Comparison of ENCODE assay signal across 8 mouse cellular contexts in genomic region chr2:59828777-59829508, GRCm38 (mm10). TPM values are rescaled to one million over a fixed set of nuclear protein-coding genes. Genes with fewer than 3 reads are reported as not detected.
DNase-seq lines count a peak whose midpoint lies in the region; ATAC-seq and TF ChIP-seq lines count a peak whose summit lies in the region.
"Had no signal": no experiment of that assay in that cellular context is flagged by ENCODE, and none has a peak within 500 bp of the region (broad histone marks: within the 10 kb centered on the region; RNA-seq: fewer than 3 reads in every experiment).

No protein-coding gene starts in this region.

- no peak overlapping the region for H3K27ac ChIP-seq in forebrain, embryonic 16.5 days (ENCODE audit: low read length)
- H3K27ac ChIP-seq in hindbrain, embryonic 11.5 days (ENCODE audit: low read depth, low read length), result no peak overlapping the region
- H3K27ac ChIP-seq in limb, embryonic 11.5 days (replicated peaks; ENCODE audit: low read depth, low read length), result 0 out of 2 replicates have a peak overlapping the region, but pooled peaks have one; percentile 11

- H3K9me3 ChIP-seq in forebrain, embryonic 16.5 days (ENCODE audit: control insufficient read depth, low read length), result no peaks in the 10 kb centered on the region
- no peaks in the 10 kb centered on the region for H3K9me3 ChIP-seq in hindbrain, embryonic 11.5 days (ENCODE audit: control insufficient read depth, low read length)
- H3K9me3 ChIP-seq in limb, embryonic 11.5 days (ENCODE audit: control insufficient read depth, low read length), result no peaks in the 10 kb centered on the region

- DNase-seq in Muller cell, postnatal 12 days (ENCODE audit: inconsistent ontology term), result peak; percentile 100
- DNase-seq in adrenal gland, postnatal 10 days, result peak; percentile 56
- DNase-seq in hindbrain, embryonic 11.5 days (ENCODE audit: low spot score), result peak; percentile 51
- DNase-seq in limb, embryonic 11.5 days (ENCODE audit: low spot score), result peak; percentile 69
- DNase-seq in ovary, postnatal 14 days (ENCODE audit: low spot score), result no peak

- H3K9ac ChIP-seq in forebrain, embryonic 16.5 days (replicated peaks; ENCODE audit: low read depth, low read length), result no peak overlapping the region
- H3K9ac ChIP-seq in hindbrain, embryonic 11.5 days (ENCODE audit: low read depth, low read length), result no peak overlapping the region
- no peak overlapping the region for H3K9ac ChIP-seq in limb, embryonic 11.5 days (ENCODE audit: low read length)

- H3K79me2 ChIP-seq in myocyte (ENCODE audit: control insufficient read depth, insufficient read depth), result no peaks in the 10 kb centered on the region

- ATAC-seq in forebrain, embryonic 16.5 days, result peak; percentile 39; the same call in 1 of the 2 replicates
- peak; percentile 50 for ATAC-seq in hindbrain, embryonic 11.5 days (ENCODE audit: low FRiP score)
- peak; percentile 65 for ATAC-seq in limb, embryonic 11.5 days (ENCODE audit: insufficient number of reproducible peaks, low FRiP score, low TSS enrichment, low read depth)

- 11% methylated on average over 14 of the region's 14 CpGs for WGBS in forebrain, embryonic 16.5 days
- 31% methylated on average over 14 of the region's 14 CpGs for WGBS in hindbrain, embryonic 11.5 days
- WGBS in limb, embryonic 11.5 days, result 19% methylated on average over 14 of the region's 14 CpGs

- H3K4me2 ChIP-seq in forebrain, embryonic 16.5 days (ENCODE audit: low read length), result no peak overlapping the region
- H3K4me2 ChIP-seq in hindbrain, embryonic 11.5 days (replicated peaks; ENCODE audit: low read depth, low read length), result no peak overlapping the region
- H3K4me2 ChIP-seq in limb, embryonic 11.5 days (ENCODE audit: low read depth, severe bottlenecking), result no peak overlapping the region
- H3K4me2 ChIP-seq in myocyte (ENCODE audit: low read depth), result peak overlapping the region; percentile 53

- no peak for TF ChIP-seq POLR2A in myocyte (IDR thresholded peaks at IDR 0.05; ENCODE audit: insufficient read length, low read depth)

- no peaks in the 10 kb centered on the region for H3K27me3 ChIP-seq in forebrain, embryonic 16.5 days (replicated peaks; ENCODE audit: control insufficient read depth, insufficient read depth, low read length)
- H3K27me3 ChIP-seq in hindbrain, embryonic 11.5 days (ENCODE audit: control insufficient read depth, insufficient read depth, low read length), result no peaks in the 10 kb centered on the region
- no peaks in the 10 kb centered on the region for H3K27me3 ChIP-seq in limb, embryonic 11.5 days (ENCODE audit: control insufficient read depth, insufficient read depth, low read length)
- H3K27me3 ChIP-seq in myocyte (ENCODE audit: control insufficient read depth, insufficient read depth, insufficient read length), result no peaks in the 10 kb centered on the region

- no peak overlapping the region for H3ac ChIP-seq in myocyte (ENCODE audit: control insufficient read depth, insufficient read length)

- peaks cover 24% of the 10 kb centered on the region for H3K4me1 ChIP-seq in forebrain, embryonic 16.5 days (replicated peaks; ENCODE audit: control insufficient read depth, insufficient read depth, low read length)
- peaks cover 7% of the 10 kb centered on the region; the same call in 1 of the 2 replicates for H3K4me1 ChIP-seq in hindbrain, embryonic 11.5 days (replicated peaks; ENCODE audit: control insufficient read depth, insufficient read depth, low read length)
- H3K4me1 ChIP-seq in limb, embryonic 11.5 days (ENCODE audit: control insufficient read depth, insufficient read depth, low read length), result peaks cover 32% of the 10 kb centered on the region

- H3K4me3 ChIP-seq in forebrain, embryonic 16.5 days (replicated peaks; ENCODE audit: low read length), result no peak overlapping the region
- no peak overlapping the region for H3K4me3 ChIP-seq in hindbrain, embryonic 11.5 days (ENCODE audit: low read depth, low read length)
- H3K4me3 ChIP-seq in limb, embryonic 11.5 days (ENCODE audit: low read depth, low read length), result no peak overlapping the region
- H3K4me3 ChIP-seq in myocyte, result no peak overlapping the region
- H3K4me3 ChIP-seq: erythroblast, embryonic 14.5 days had no signal

- no peaks in the 10 kb centered on the region for H3K36me3 ChIP-seq in forebrain, embryonic 16.5 days (ENCODE audit: control insufficient read depth, insufficient read depth)
- no peaks in the 10 kb centered on the region for H3K36me3 ChIP-seq in hindbrain, embryonic 11.5 days (ENCODE audit: control insufficient read depth, insufficient read depth, low read length)
- H3K36me3 ChIP-seq in limb, embryonic 11.5 days (ENCODE audit: control insufficient read depth, insufficient read depth, low read length), result peaks cover 4% of the 10 kb centered on the region; the same call in 1 of the 2 replicates
- peaks cover 15% of the 10 kb centered on the region for H3K36me3 ChIP-seq in myocyte (ENCODE audit: control insufficient read depth, insufficient read depth)

TF ChIP-seq in myocyte, 11 proteins besides CTCF, POLR2A, EP300 and RAD21:
- TF ChIP-seq TCF12 (IDR thresholded peaks at IDR 0.05; ENCODE audit: insufficient read depth, poor library complexity, severe bottlenecking) (peak; percentile 16), MYOG (IDR thresholded peaks at IDR 0.05; ENCODE audit: control insufficient read depth in 1 of 3, insufficient read depth in 1 of 3, insufficient read length in 2 of 3, low read depth in 2 of 3) (peak; percentile 84 to 96 (median 84)), POLR2AphosphoS2 (IDR thresholded peaks at IDR 0.05; ENCODE audit: insufficient read length, low read depth) (no peak), SRF (IDR thresholded peaks at IDR 0.05; ENCODE audit: control insufficient read depth, insufficient read length, low read depth) (peak; percentile 96), MAX (IDR thresholded peaks at IDR 0.05; ENCODE audit: low read depth) (no peak), TCF3 (IDR thresholded peaks at IDR 0.05; ENCODE audit: insufficient read length, low read depth) (peak; percentile 25), CEBPB (IDR thresholded peaks at IDR 0.05; ENCODE audit: insufficient read depth, poor library complexity, severe bottlenecking) (no peak), MYOD1 (IDR thresholded peaks at IDR 0.05; ENCODE audit: control insufficient read depth in 1 of 3, insufficient read length in 2 of 3, low read depth in 2 of 3) (peak; percentile 71 to 90 (median 72))

RNA-seq across cellular contexts. Expression of gene Wdsub1, which starts 53.4 kb away (rescaled TPM):
- total RNA-seq in adrenal gland, postnatal 10 days (2021), result 10 to 100 TPM; 18.2 to 18.5 TPM
- 8.9 and 14.0 TPM in 2 replicates for polyA plus RNA-seq in forebrain, embryonic 16.5 days (2015; fragmentation: Nextera tagmentation; extraction: Ambion mirVana)
- 20.0 and 21.9 TPM in 2 replicates for polyA plus RNA-seq in hindbrain, embryonic 11.5 days (2014; fragmentation: Nextera tagmentation; extraction: Ambion mirVana)
- polyA plus RNA-seq in limb, embryonic 11.5 days (2014; fragmentation: Nextera tagmentation; extraction: Ambion mirVana), result 32.3 and 33.5 TPM in 2 replicates
- polyA plus RNA-seq in myocyte (2012; fragmentation: generic; extraction: Trizol), result 31.1 TPM
